Mouse (Mus musculus) layer of hippocampus, adult 9-11 months (tissue): ENCODE results near the gene Gm4791.

ENCODE experiments used
- DNase-seq: peaks from one replicate; pipeline ENCODE4 v3.0.0; 2022

Gene Gm4791

GRCm38 (mm10) chr9:46998338-46998791 is at the start of gene Gm4791:
Gene Gm4791, plus strand, starts transcription at chr9:46998741.
- DNase-seq, result no peak

GRCm38 (mm10) chr9:46956286-46956685 is 42.3 kb upstream of the Gm4791 start:
- peak; percentile 65 for DNase-seq

- peak; percentile 21 for DNase-seq
Measured at GRCm38 (mm10) chr9:46957420-46957950, 41.1 kb upstream of the Gm4791 start.

GRCm38 (mm10) chr9:46966028-46966427 is 32.5 kb upstream of the Gm4791 start:
- peak; percentile 20 for DNase-seq

- no peak for DNase-seq
Measured at GRCm38 (mm10) chr9:46968970-46969369, 29.6 kb upstream of the Gm4791 start.

- no peak for DNase-seq
Measured at GRCm38 (mm10) chr9:46969406-46969805, 29.1 kb upstream of the Gm4791 start.

GRCm38 (mm10) chr9:46978806-46979205 is 19.7 kb upstream of the Gm4791 start:
- no peak for DNase-seq

GRCm38 (mm10) chr9:46980111-46980510 is 18.4 kb upstream of the Gm4791 start:
- DNase-seq, result no peak

- peak; percentile 13 for DNase-seq
Measured at GRCm38 (mm10) chr9:46983471-46983870, 15.1 kb upstream of the Gm4791 start.

- no peak for DNase-seq
Measured at GRCm38 (mm10) chr9:47041569-47041968, 43.0 kb downstream of the Gm4791 start.
